Mouse (Mus musculus) cerebellum, adult 2 months (tissue): ENCODE measurements around the gene Sgpp1. TPM values are rescaled to one million over a fixed set of nuclear protein-coding genes. Genes with fewer than 3 reads are reported as not detected.

ENCODE experiments used
- DNase-seq, 2 experiments: peaks; one replicate each; pipeline ENCODE4 v3.0.0; 2021
- H3K27ac ChIP-seq: fragments of 200-500 bp; 2 replicates; pipeline ENCODE4 v1.5.1; 2012; ENCODE audit warnings: low read length, control low read depth, inconsistent platforms; ENCODE audit not compliant: insufficient read depth
- H3K27me3 ChIP-seq: fragments of 200-500 bp; 2 replicates; pipeline ENCODE4 v1.6.1; 2012; ENCODE audit warnings: inconsistent platforms, mild to moderate bottlenecking, low read length, moderate library complexity; ENCODE audit not compliant: control insufficient read depth, insufficient read depth
- H3K4me1 ChIP-seq: fragments of 200-500 bp; 2 replicates; pipeline ENCODE4 v1.6.1; 2011; ENCODE audit warnings: low read length; ENCODE audit not compliant: control insufficient read depth, insufficient read depth
- H3K4me3 ChIP-seq: fragments of 200-500 bp; replicated peaks from 2 replicates; pipeline ENCODE3; 2011; ENCODE audit warnings: mild to moderate bottlenecking, low read depth, low read length, control low read depth; ENCODE audit not compliant: insufficient read depth
- CTCF ChIP-seq: fragments of 200-500 bp; IDR thresholded peaks from 2 replicates; pipeline ENCODE4 v1.5.1; 2011; ENCODE audit warnings: low read depth, mild to moderate bottlenecking, control low read depth, low read length, moderate library complexity, borderline replicate concordance; ENCODE audit not compliant: insufficient read depth
- POLR2A ChIP-seq: fragments of 200-500 bp; IDR thresholded peaks from 2 replicates; pipeline ENCODE4 v1.6.1; 2011; ENCODE audit warnings: low read length, control low read depth, borderline replicate concordance; ENCODE audit not compliant: insufficient read depth
- WGBS: fragments of 180-500 bp; shearing (Covaris S2); methylation state at CpG from one replicate; pipeline ENCODE4 v1.1.7; 2018; 5-methylcytosine and 5-hydroxymethylcytosine counted together
- polyA plus RNA-seq: library from polyadenylated mRNA; depleted of rRNA; stranded (reverse); fragments of >200 nt; gene quantifications from 2 replicates; pipeline ENCODE4 v1.2.3, GENCODE M21; 2012

Gene Sgpp1
- polyA plus RNA-seq, 1 experiment: 39.9 TPM

DNA sequence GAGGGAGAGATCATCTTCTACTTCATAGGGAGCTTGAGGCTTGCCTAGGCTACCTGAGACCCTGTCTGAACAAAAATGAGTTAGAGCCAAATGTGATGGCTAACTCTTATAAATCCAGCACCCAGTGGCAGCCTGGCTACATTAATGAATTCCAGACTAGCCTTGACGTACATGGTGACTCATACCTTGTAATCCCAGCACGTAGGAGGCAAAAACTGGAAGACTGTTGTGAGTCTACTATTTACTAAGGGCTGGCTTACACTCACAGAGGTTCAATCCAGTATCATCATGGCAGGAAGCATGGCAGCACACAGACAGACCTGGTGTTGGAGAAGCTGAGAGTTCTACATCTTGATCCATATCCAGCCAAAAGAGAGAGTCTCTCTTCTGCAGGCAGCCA lies 52.7 kb downstream of the Sgpp1 start:
- Histone ChIP-seq H3K4me1 (no peaks in the 10 kb centered on the region), H3K27ac (no peak overlapping the region), H3K4me3 (no peak overlapping the region), H3K27me3 (no peaks in the 10 kb centered on the region)
- WGBS: 83% methylated on average over 2 of the region's 2 CpGs
- no peak for TF ChIP-seq POLR2A
- no peak for TF ChIP-seq CTCF
- no peak for DNase-seq

DNA sequence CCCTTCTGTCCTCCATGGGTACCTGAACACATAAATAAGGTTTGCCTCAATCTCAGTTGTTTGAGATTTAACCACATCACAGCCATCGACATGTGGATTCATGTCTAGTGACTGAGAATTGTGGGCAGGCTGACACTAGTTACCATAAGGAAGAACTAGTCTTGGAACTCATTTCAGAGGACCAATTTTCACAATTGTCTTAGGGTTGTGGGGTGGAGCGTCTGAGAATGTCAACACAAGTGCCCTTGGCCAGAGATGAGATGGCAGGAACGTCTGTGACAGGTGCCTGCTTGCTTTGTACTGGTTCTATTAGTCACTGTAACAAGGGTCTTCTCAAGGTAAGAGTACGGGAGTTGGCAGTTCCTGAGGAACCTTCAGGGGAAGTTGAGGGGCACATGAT lies 54.4 kb downstream of the Sgpp1 start:
- no peak overlapping the region for H3K27ac ChIP-seq
- H3K27me3 ChIP-seq: no peaks in the 10 kb centered on the region
- DNase-seq: no peak
- no peak for TF ChIP-seq POLR2A
- TF ChIP-seq CTCF: no peak
- H3K4me3 ChIP-seq: no peak overlapping the region
- 82% methylated on average over 4 of the region's 4 CpGs for WGBS
- H3K4me1 ChIP-seq: no peaks in the 10 kb centered on the region

DNA sequence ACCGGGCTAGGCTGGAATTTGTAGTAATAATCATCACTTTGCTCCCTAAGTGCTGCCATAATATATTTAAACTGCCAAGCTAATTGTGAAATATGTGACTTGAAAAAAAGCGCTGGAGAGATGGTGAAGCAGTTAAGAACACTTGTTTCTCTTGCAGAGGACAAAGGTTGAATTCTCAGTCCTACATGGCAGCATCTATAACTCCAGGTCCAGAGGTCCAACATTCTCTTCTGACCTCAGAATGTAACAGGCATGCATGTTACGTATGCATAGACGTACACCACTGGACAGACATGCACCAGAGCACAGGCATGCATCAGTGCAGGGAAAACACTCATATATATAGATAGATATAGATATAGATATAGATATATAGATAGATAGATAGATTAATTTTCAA lies 57.1 kb downstream of the Sgpp1 start:
- no peak for DNase-seq
- 95% methylated on average over 4 of the region's 4 CpGs for WGBS

DNA sequence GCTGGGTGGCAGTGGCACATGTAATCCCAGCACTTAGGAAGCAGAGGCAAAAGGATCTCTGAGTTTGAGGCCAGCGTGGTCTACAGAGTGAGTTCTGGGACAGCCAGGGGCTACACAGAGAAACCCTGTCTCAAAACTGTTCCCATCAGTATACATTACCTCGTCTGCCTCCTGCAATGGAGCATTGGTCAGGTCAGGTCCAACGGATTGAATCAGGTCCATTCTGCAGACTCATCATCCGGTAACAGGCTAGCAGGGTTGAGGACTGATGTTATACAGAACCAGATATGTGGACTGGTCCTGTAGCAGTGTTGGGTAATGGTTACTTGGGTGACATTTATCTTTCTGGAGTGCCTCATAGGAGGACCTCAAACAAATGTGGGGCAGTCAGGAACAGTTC lies 62.9 kb downstream of the Sgpp1 start:
- H3K27me3 ChIP-seq: no peaks in the 10 kb centered on the region
- no peak for TF ChIP-seq CTCF
- no peak for TF ChIP-seq POLR2A
- no peaks in the 10 kb centered on the region for H3K4me1 ChIP-seq
- H3K4me3 ChIP-seq: no peak overlapping the region
- no peak for DNase-seq
- no peak overlapping the region for H3K27ac ChIP-seq
- 97% methylated on average over 4 of the region's 4 CpGs for WGBS

More for the DNA sequence above, 57.1 kb downstream of the Sgpp1 start:
- Histone ChIP-seq H3K27ac (no peak overlapping the region), H3K4me3 (no peak overlapping the region), H3K4me1 (no peaks in the 10 kb centered on the region), H3K27me3 (no peaks in the 10 kb centered on the region)
- TF ChIP-seq POLR2A (no peak), CTCF (no peak)

DNA sequence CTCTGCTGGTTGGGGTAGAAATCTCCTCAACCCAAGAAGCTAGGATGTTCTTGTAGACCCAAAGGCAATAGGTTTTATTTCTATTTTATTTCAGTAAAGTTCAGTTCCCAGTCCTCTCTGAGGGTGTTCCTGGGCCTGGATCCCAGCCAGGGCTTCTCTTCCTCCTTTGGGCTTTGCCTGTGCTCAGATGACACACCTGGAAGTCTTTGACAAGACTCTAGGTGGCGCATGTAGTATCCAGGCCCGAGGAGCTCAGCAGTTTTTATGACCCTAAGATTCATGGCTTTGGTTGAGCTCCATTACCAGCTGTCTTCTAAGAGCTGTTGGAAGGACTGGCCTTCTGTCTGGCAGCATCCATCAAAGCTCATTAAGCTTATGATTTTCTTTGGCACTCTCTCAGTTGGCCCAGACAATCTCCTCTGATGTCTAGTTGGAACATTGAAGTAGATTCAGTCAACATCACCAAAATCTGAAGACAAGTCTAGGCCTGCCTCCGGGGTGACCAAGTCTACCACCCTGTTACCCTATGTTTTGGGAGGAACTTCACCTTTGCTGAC lies 63.7 kb downstream of the Sgpp1 start:
- TF ChIP-seq POLR2A (no peak), CTCF (no peak)
- 66% methylated on average over 3 of the region's 3 CpGs for WGBS
- Histone ChIP-seq H3K27me3 (no peaks in the 10 kb centered on the region), H3K27ac (no peak overlapping the region), H3K4me3 (no peak overlapping the region), H3K4me1 (no peaks in the 10 kb centered on the region)
- DNase-seq: no peak

DNA sequence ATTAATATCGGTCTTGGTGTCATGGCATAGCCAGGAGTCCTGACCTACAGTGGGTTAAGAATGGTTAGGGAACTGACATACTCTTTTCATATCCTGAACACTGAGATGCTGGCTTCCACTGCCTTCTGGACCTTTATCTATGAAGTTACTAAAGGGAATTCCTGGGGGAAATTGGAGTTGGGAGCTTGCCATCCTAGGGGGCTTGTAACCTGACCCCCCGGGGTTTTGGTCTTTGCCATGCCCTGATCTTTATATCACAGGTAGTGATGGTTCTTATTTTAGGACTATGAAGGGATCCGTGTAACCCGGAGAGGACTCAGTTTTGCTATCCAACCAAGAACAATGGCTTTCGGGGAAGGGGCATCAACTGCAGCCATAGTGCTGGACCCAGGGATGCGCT lies 64.9 kb downstream of the Sgpp1 start:
- H3K4me1 ChIP-seq: no peaks in the 10 kb centered on the region
- H3K4me3 ChIP-seq: no peak overlapping the region
- 93% methylated on average over 6 of the region's 6 CpGs for WGBS
- no peaks in the 10 kb centered on the region for H3K27me3 ChIP-seq
- no peak for TF ChIP-seq POLR2A
- no peak for TF ChIP-seq CTCF
- DNase-seq: peak in 1 of 2 experiments; percentile 24
- H3K27ac ChIP-seq: no peak overlapping the region

DNA sequence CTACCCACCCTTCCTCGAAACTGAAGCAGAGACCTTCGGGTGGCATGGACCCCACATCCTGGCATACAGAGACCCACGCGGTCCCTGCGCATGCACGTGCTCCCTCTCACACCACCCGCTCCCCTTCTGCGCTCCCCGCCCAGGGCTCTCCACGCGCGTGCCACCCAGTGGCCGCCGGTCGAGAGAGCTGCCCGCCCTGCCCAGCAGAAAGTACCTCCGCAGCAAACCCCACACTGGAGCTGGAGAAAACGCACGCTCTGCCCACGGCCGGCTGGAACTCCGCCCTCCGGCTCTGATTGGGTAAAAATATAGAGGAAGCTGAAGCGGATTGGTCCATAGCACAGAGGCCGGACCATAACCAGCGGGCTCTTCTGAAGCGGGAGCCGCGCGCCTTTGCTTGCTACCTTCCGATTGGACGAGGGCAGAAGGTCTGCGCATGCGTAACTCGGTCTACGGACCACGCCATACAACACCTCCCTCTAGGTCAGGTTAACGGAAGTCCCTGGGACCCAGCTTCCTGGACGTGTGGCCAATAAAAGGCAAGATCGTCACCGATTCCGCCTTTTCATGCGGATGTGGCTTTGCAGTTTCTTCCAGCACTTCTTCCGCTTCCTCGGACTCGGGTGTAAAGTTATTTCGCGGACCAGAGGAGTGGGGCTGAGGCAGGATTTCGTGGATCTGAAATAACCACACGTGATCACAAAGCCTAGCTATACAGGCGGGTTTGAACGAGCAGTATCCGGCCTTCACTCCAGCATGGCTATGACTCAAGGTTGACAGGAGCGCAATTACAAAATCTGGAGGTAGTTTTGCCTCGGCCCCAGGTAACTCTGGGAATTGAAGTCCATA lies 66.0 kb downstream of the Sgpp1 start, which contains the start of gene Wdr89:
TSS of gene Wdr89 (minus strand) at position 280 of the 849 bp plus-strand sequence.
- no peaks in the 10 kb centered on the region for H3K4me1 ChIP-seq
- H3K27ac ChIP-seq: peak within 1 kb of the TSS; percentile 53
- peak; percentile 98 to 100 for DNase-seq
- TF ChIP-seq POLR2A: peak; percentile 67
- TF ChIP-seq CTCF: peak; percentile 31; the same call in 1 of the 2 replicates
- H3K4me3 ChIP-seq: peak within 1 kb of the TSS; percentile 85
- WGBS: under 1% methylated on average over 55 of the region's 55 CpGs
- no peaks in the 10 kb centered on the region for H3K27me3 ChIP-seq

DNA sequence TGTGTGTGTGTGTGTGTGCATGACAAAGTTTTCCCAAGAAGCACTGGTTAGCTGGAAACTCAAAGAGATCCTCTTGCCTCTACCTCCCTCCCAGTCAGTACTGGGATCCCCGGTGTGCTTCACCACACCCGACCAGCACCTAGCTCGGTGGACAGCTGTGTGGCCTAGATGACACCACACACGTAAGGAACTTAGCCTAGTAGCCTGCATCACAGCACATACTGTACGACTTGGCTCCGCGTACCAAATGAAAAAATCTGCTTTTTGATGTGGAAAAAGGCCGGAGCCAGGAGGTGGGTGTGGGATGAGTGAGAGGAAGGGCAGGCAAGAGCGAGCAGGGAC lies 66.6 kb downstream of the Sgpp1 start:
- no peak for DNase-seq
- peak overlapping the region; percentile 22; the same call in 1 of the 2 replicates for H3K27ac ChIP-seq
- WGBS: under 1% methylated on average over 9 of the region's 9 CpGs
- peak overlapping the region; percentile 79 for H3K4me3 ChIP-seq
- no peak for TF ChIP-seq POLR2A
- no peak for TF ChIP-seq CTCF
- no peaks in the 10 kb centered on the region for H3K27me3 ChIP-seq
- H3K4me1 ChIP-seq: no peaks in the 10 kb centered on the region
